In the genomic region with DNA sequence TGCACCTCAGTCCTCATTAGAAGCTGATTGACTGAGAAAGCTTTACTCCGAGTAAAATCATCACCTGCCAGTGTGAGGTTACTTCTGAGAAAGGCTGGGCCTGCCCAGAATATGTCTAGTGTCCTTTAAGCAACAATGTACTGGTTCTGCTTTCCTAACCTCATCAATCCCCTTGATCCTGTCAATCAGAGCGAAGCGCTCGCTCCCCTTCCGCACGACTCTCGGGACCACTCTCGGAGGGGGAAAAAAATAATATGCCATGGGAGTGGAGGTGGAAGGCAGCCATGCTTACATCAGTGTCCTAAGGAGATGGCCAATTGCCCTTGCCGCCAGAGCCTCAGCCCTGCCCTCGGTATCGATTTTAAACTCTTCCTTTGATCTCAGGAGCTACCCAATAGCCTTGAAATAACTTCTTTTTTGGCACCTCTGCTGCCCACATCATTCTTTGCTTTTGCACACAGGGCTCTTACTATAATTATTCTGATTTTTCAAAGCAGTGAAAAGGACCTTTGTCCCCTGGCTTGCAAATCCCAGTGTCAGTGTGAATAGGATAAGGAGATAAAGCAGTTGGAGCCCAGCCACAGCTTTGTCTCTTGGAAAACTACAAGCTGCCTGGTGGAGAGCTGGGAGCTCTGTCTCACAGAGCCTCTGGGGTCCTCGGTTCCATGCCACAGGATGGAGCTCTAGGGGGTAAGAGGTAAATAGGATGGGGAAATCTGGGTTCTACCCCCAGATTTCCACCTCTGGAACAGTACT, we compare ENCODE assay signal across 11 mouse cellular contexts.
DNase-seq lines count a peak whose midpoint lies in the region; ATAC-seq lines count a peak whose summit lies in the region.
"Had no signal": no experiment of that assay in that cellular context is flagged by ENCODE, and none has a peak within 500 bp of the region (broad histone marks: within the 10 kb centered on the region; RNA-seq: fewer than 3 reads in every experiment).

No protein-coding gene starts in this region.

- peaks cover 3% of the 10 kb centered on the region for H3K9me3 ChIP-seq in heart, embryonic 11.5 days (replicated peaks; ENCODE audit: control insufficient read depth, low read length)
- H3K9me3 ChIP-seq in midbrain, embryonic 14.5 days (ENCODE audit: control insufficient read depth, low read length): no peaks in the 10 kb centered on the region
- H3K9me3 ChIP-seq: lung, embryonic 15.5 days had no signal

- no peak for DNase-seq in heart, postnatal 36 days
- peak; percentile 2 to 50 for DNase-seq in spleen, postnatal 4 days (ENCODE audit: low spot score in 2 of 2)
- no peak for DNase-seq in spleen, postnatal 36 days (ENCODE audit: low spot score in 2 of 2)
- DNase-seq in midbrain, embryonic 14.5 days: peak; percentile 73
- DNase-seq in gastrocnemius, postnatal 36 days: no peak
- DNase-seq in spleen, adult 18-20 months: no peak
- no peak for DNase-seq in right cerebral cortex, postnatal 14 days
- DNase-seq: adrenal gland, adult 8-10 months; cerebellum, postnatal 25 days had no signal

- H3K4me3 ChIP-seq in heart, embryonic 11.5 days (ENCODE audit: low read depth, low read length): no peak overlapping the region
- H3K4me3 ChIP-seq in midbrain, embryonic 14.5 days (replicated peaks; ENCODE audit: low read depth, low read length): peak overlapping the region; percentile 7; the same call in 1 of the 2 replicates
- H3K4me3 ChIP-seq: lung, embryonic 15.5 days had no signal

- H3K36me3 ChIP-seq in heart, embryonic 11.5 days (ENCODE audit: control insufficient read depth, insufficient read depth, low read length): no peaks in the 10 kb centered on the region
- H3K36me3 ChIP-seq in midbrain, embryonic 14.5 days (ENCODE audit: control insufficient read depth, insufficient read depth, low read length): no peaks in the 10 kb centered on the region
- H3K36me3 ChIP-seq: lung, embryonic 15.5 days had no signal

- H3K9ac ChIP-seq in heart, embryonic 11.5 days (ENCODE audit: low read depth, low read length): no peak overlapping the region
- H3K9ac ChIP-seq in midbrain, embryonic 14.5 days (replicated peaks; ENCODE audit: low read length): peak overlapping the region; percentile 17; the same call in 1 of the 2 replicates
- H3K9ac ChIP-seq: lung, embryonic 15.5 days had no signal

- WGBS in heart, embryonic 11.5 days (ENCODE audit: insufficient replicate concordance): 35% methylated on average over 12 of the region's 12 CpGs
- WGBS in midbrain, embryonic 14.5 days: under 1% methylated on average over 12 of the region's 12 CpGs

- intact Hi-C loops in heart, postnatal 36 days (cut with DNase I): loop anchor here (5.0 kb wide), 1 partner anchor 37 kb away; no protein-coding TSS in a partner anchor
- intact Hi-C loops in gastrocnemius, postnatal 36 days (cut with DNase I): no loop called here

- ATAC-seq in heart, embryonic 11.5 days (replicated peaks; ENCODE audit: insufficient number of reproducible peaks, low FRiP score, low TSS enrichment): no peak
- peak; percentile 60; the same call in 1 of the 2 replicates for ATAC-seq in midbrain, embryonic 14.5 days (ENCODE audit: low FRiP score, low TSS enrichment)

- H3K4me2 ChIP-seq in heart, embryonic 11.5 days: peak overlapping the region; percentile 34
- H3K4me2 ChIP-seq in midbrain, embryonic 14.5 days (ENCODE audit: low read length): peak overlapping the region; percentile 51
- H3K4me2 ChIP-seq: lung, embryonic 15.5 days had no signal

- no peaks in the 10 kb centered on the region for H3K4me1 ChIP-seq in heart, embryonic 11.5 days (ENCODE audit: control insufficient read depth, insufficient read depth, low read length)
- H3K4me1 ChIP-seq in midbrain, embryonic 14.5 days (ENCODE audit: control insufficient read depth, insufficient read depth, low read length): peaks cover 13% of the 10 kb centered on the region
- H3K4me1 ChIP-seq: lung, embryonic 15.5 days had no signal

- no peaks in the 10 kb centered on the region for H3K27me3 ChIP-seq in heart, embryonic 11.5 days (ENCODE audit: control insufficient read depth, insufficient read depth, low read length)
- peaks cover 3% of the 10 kb centered on the region for H3K27me3 ChIP-seq in midbrain, embryonic 14.5 days (ENCODE audit: control insufficient read depth, insufficient read depth, low read length)
- H3K27me3 ChIP-seq: lung, embryonic 15.5 days had no signal

- H3K27ac ChIP-seq in heart, embryonic 11.5 days (ENCODE audit: low read depth, low read length): no peak overlapping the region
- H3K27ac ChIP-seq in midbrain, embryonic 14.5 days (replicated peaks; ENCODE audit: low read depth, low read length): peak overlapping the region; percentile 28
- H3K27ac ChIP-seq: lung, embryonic 15.5 days had no signal

Comparison
In these comparisons a context has a peak if more than half of its experiments do, and no peak if none do; other contexts are left out.
1. DNase-seq: peak in spleen, postnatal 4 days (2 of 2) and midbrain, embryonic 14.5 days (single experiment); none in heart, postnatal 36 days (0 of 2), spleen, postnatal 36 days (0 of 2), gastrocnemius, postnatal 36 days (0 of 2), spleen, adult 18-20 months (0 of 2) and right cerebral cortex, postnatal 14 days (single experiment).